Mouse (Mus musculus): ENCODE results near the gene Vmn2r70.

The Vmn2r70 gene

GRCm38 (mm10) chr7:85569092-85569491, at the start of gene Vmn2r70:
Gene Vmn2r70, minus strand, starts transcription at chr7:85569192.
- no peak for DNase-seq

- DNase-seq: no peak
Measured at GRCm38 (mm10) chr7:85562787-85563186, 6.2 kb downstream of the Vmn2r70 start, which contains the start of gene Vmn2r71. Gene Vmn2r71, plus strand, starts transcription at chr7:85563087.

GRCm38 (mm10) chr7:85543118-85543517, 25.9 kb downstream of the Vmn2r70 start:
- DNase-seq: no peak

GRCm38 (mm10) chr7:85542108-85542507, 26.9 kb downstream of the Vmn2r70 start:
- no peak for DNase-seq

Measured in thymus, postnatal 14 days (tissue).